Mouse (Mus musculus): Measurements from ENCODE around the gene Rars. TPM values are rescaled to one million over a fixed set of nuclear protein-coding genes. Genes with fewer than 3 reads are reported as not detected.
"Not testable (repeated sequence)": the region's sequence is repeated elsewhere in the genome, so short reads cannot be mapped to it uniquely, and the experiment has no call there.

Gene Rars
- polyA plus RNA-seq, 1 experiment from 2014 or later = 73.1 TPM

- DNase-seq; H3K9ac ChIP-seq (replicated peaks; ENCODE audit: low read length); H3K27me3 ChIP-seq (ENCODE audit: control insufficient read depth, insufficient read depth, low read length); ATAC-seq (ENCODE audit: low FRiP score, low TSS enrichment); H3K4me3 ChIP-seq (replicated peaks; ENCODE audit: low read depth, low read length); H3K4me2 ChIP-seq (ENCODE audit: low read length); H3K4me1 ChIP-seq (ENCODE audit: control insufficient read depth, insufficient read depth, low read length); H3K9me3 ChIP-seq (ENCODE audit: control insufficient read depth, low read length); H3K27ac ChIP-seq (replicated peaks; ENCODE audit: low read depth, low read length): not testable (repeated sequence)
- peaks cover 11% of the 10 kb centered on the region; the same call in 1 of the 2 replicates for H3K36me3 ChIP-seq (ENCODE audit: control insufficient read depth, insufficient read depth, low read length)
- 85% methylated on average over 4 of the region's 4 CpGs for WGBS
Measured at GRCm38 (mm10) chr11:35842560-35842959, 8.3 kb upstream of the Rars start.

- Histone ChIP-seq H3K9me3 (ENCODE audit: control insufficient read depth, low read length) (no peaks in the 10 kb centered on the region), H3K36me3 (ENCODE audit: control insufficient read depth, insufficient read depth, low read length) (peaks cover 11% of the 10 kb centered on the region; the same call in 1 of the 2 replicates), H3K27me3 (ENCODE audit: control insufficient read depth, insufficient read depth, low read length) (no peaks in the 10 kb centered on the region), H3K4me3 (replicated peaks; ENCODE audit: low read depth, low read length) (no peak overlapping the region), H3K4me2 (ENCODE audit: low read length) (no peak overlapping the region), H3K4me1 (ENCODE audit: control insufficient read depth, insufficient read depth, low read length) (0 out of 2 replicates have a peak, but pooled peaks cover 4% of the 10 kb centered on the region), H3K9ac (replicated peaks; ENCODE audit: low read length) (no peak overlapping the region), H3K27ac (replicated peaks; ENCODE audit: low read depth, low read length) (no peak overlapping the region)
- 85% methylated on average over 21 of the region's 21 CpGs for WGBS
- ATAC-seq (ENCODE audit: low FRiP score, low TSS enrichment) = no peak
- DNase-seq = no peak
Measured at GRCm38 (mm10) chr11:35841738-35842325, 7.5 kb upstream of the Rars start.

DNA sequence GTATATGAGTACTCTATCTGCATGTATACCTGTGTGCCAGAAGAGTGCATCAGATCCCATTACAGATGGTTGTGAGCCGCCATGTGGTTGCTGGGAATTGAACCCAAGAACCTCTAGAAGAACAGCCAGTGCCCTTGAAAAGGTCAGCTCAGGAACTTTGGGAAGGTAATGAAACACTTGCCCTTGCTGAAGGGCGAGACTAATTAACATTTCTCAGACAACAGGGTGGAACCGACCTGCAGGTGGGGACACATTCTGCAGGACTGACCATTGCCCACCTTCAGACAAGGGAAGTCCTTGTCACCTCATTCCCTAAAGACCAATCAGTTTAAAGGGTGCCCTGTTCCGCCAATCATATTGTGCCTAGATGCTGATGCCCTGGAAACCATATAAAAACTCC lies 6.5 kb upstream of the Rars start:
- not testable (repeated sequence) for H3K36me3 ChIP-seq (ENCODE audit: control insufficient read depth, insufficient read depth, low read length); DNase-seq; H3K27me3 ChIP-seq (ENCODE audit: control insufficient read depth, insufficient read depth, low read length); H3K4me1 ChIP-seq (ENCODE audit: control insufficient read depth, insufficient read depth, low read length); H3K4me3 ChIP-seq (replicated peaks; ENCODE audit: low read depth, low read length); H3K9me3 ChIP-seq (ENCODE audit: control insufficient read depth, low read length); H3K9ac ChIP-seq (replicated peaks; ENCODE audit: low read length); H3K27ac ChIP-seq (replicated peaks; ENCODE audit: low read depth, low read length); ATAC-seq (ENCODE audit: low FRiP score, low TSS enrichment); H3K4me2 ChIP-seq (ENCODE audit: low read length)
- WGBS = 96% methylated on average over 4 of the region's 4 CpGs

DNA sequence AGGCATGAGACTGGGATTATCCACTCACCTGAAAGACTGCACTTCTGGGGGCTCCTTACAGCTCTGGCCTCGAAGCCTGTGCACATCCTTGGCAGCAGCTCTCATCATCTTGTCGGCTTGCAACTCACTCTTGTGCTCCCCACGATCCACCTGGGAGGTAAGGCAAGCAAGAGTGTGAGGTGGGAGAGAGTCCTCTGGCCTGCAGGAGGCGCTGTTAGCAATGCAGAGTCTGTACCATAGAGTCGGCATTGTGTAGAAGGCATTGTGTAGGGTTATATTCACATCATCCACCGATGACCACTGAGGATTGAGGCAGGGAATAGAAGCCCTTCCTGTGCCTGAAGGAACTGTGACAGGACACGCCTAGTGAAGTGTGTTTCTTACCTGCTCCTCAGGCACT lies 6.0 kb upstream of the Rars start:
- Histone ChIP-seq H3K4me1 (ENCODE audit: control insufficient read depth, insufficient read depth, low read length) (0 out of 2 replicates have a peak, but pooled peaks cover 4% of the 10 kb centered on the region), H3K4me2 (ENCODE audit: low read length) (no peak overlapping the region), H3K27me3 (ENCODE audit: control insufficient read depth, insufficient read depth, low read length) (no peaks in the 10 kb centered on the region), H3K4me3 (replicated peaks; ENCODE audit: low read depth, low read length) (no peak overlapping the region), H3K9me3 (ENCODE audit: control insufficient read depth, low read length) (no peaks in the 10 kb centered on the region), H3K9ac (replicated peaks; ENCODE audit: low read length) (no peak overlapping the region), H3K27ac (replicated peaks; ENCODE audit: low read depth, low read length) (peak overlapping the region; percentile 52; the same call in 1 of the 2 replicates), H3K36me3 (ENCODE audit: control insufficient read depth, insufficient read depth, low read length) (peaks cover 8% of the 10 kb centered on the region; the same call in 1 of the 2 replicates)
- DNase-seq (no peak), ATAC-seq (ENCODE audit: low FRiP score, low TSS enrichment) (no peak)
- WGBS = 82% methylated on average over 7 of the region's 7 CpGs

DNA sequence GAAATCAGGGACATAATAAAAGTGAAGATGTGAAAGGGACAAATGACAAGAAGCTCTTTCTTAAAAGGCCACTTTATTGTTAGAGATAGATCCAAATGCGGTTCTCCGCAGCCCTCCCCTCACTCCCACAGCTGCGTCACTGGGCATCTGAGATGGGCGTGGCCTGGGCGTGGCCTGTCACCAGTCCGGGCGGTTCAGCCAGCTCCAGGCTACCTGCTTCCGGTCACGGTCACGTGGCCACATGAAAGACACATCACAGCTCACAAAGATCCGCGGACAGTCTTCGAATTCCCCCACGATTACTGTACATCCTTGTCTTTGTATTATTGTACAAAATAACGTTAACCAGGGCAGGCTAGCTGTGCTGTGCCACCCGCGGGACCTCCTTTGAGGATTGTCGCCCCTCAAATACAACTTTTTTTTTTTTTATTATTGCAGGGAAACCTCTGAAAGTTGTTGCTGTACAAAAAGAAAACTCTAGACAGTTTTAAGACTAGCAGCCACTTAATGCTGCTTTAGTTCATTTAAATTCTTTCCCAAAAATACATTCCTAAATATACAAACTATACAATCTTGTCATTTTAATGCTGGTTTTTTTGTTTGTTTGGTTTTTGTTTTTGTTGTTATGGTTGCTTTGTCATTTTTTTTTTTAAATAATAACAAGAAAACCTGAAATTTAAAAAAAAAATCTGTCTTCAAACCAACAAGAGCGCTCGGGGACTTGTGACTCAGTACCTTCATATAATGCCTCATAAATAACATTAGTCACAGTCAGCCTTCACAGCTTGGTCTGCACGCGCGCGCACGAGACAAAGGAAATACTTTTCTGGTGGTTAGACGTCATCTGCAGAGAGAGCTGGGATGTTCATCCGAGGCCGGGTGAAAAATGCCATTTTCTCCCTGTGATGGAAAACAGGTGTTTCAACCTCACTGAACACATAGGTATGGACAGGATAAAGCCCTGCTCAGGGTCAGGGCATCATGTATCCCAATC lies 4.3 kb upstream of the Rars start:
- H3K4me1 ChIP-seq (ENCODE audit: control insufficient read depth, insufficient read depth, low read length) = peaks cover 6% of the 10 kb centered on the region
- ATAC-seq (ENCODE audit: low FRiP score, low TSS enrichment) (peak; percentile 81), DNase-seq (peak; percentile 88)
- whole genome bisulfite sequencing = 14% methylated on average over 28 of the region's 28 CpGs
- H3K36me3 ChIP-seq (ENCODE audit: control insufficient read depth, insufficient read depth, low read length) = peaks cover 8% of the 10 kb centered on the region; the same call in 1 of the 2 replicates
- H3K4me2 ChIP-seq (ENCODE audit: low read length) = peak overlapping the region; percentile 53
- no peaks in the 10 kb centered on the region for H3K27me3 ChIP-seq (ENCODE audit: control insufficient read depth, insufficient read depth, low read length)
- H3K9ac ChIP-seq (replicated peaks; ENCODE audit: low read length) = peak overlapping the region; percentile 27; the same call in 1 of the 2 replicates
- H3K27ac ChIP-seq (replicated peaks; ENCODE audit: low read depth, low read length) = peak overlapping the region; percentile 37; the same call in 1 of the 2 replicates
- no peaks in the 10 kb centered on the region for H3K9me3 ChIP-seq (ENCODE audit: control insufficient read depth, low read length)
- peak overlapping the region; percentile 20 for H3K4me3 ChIP-seq (replicated peaks; ENCODE audit: low read depth, low read length)

DNA sequence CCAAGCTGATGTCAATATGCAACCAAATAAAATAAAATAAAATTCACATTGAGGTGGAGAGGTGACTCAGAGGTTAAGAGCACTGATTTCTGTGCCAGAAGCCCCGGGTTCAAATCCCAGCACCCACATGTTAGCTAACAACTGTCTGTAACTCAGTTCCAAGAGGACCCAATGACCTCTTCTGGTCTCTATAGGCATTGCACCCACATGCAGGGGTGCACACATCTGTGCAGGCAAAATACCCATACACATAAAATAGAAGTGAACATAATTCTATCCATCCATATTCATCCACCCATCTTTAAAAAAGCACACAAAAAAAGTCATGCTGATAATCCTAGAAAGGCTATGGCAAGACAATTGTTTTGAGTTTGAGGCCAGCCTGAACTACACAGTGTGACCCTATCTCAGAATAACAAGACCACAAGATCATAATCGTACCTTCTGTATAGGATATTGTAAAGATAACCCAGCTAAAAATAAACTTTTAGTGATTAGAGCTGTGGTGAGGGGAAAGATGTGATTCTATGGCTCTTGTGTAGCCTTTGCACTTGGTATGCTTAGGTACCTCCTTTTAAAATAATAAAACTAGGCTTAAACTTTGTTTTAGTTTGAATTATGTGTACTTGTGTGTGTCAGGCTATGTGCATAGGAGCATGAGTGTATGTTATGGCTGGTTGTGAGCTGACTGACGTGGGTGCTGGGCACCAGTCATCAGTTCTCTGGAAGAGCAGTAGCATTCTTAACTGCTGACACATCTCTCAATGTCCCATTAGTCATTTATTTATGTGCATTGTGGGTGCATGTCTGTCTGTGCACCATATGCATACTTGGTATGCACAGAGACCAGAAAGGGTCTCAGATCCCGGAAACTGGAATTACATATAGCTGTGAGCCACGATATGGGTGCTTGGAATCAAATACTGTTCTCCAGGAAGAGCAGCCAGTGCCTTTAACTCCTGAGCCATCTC lies 3.1 kb upstream of the Rars start:
- H3K9me3 ChIP-seq (ENCODE audit: control insufficient read depth, low read length) = no peaks in the 10 kb centered on the region
- H3K36me3 ChIP-seq (ENCODE audit: control insufficient read depth, insufficient read depth, low read length) = peaks cover 11% of the 10 kb centered on the region
- H3K4me1 ChIP-seq (ENCODE audit: control insufficient read depth, insufficient read depth, low read length) = peaks cover 9% of the 10 kb centered on the region
- 0 out of 2 replicates have a peak overlapping the region, but pooled peaks have one; percentile 61 for H3K27ac ChIP-seq (replicated peaks; ENCODE audit: low read depth, low read length)
- H3K27me3 ChIP-seq (ENCODE audit: control insufficient read depth, insufficient read depth, low read length) = no peaks in the 10 kb centered on the region
- H3K4me3 ChIP-seq (replicated peaks; ENCODE audit: low read depth, low read length) = 0 out of 2 replicates have a peak overlapping the region, but pooled peaks have one; percentile 20
- no peak for ATAC-seq (ENCODE audit: low FRiP score, low TSS enrichment)
- H3K9ac ChIP-seq (replicated peaks; ENCODE audit: low read length) = no peak overlapping the region
- peak overlapping the region; percentile 53 for H3K4me2 ChIP-seq (ENCODE audit: low read length)
- WGBS = 95% methylated on average over 5 of the region's 5 CpGs
- no peak for DNase-seq

- H3K27me3 ChIP-seq (ENCODE audit: control insufficient read depth, insufficient read depth, low read length) = no peaks in the 10 kb centered on the region
- no peak for DNase-seq
- H3K9me3 ChIP-seq (ENCODE audit: control insufficient read depth, low read length) = no peaks in the 10 kb centered on the region
- no peak for ATAC-seq (ENCODE audit: low FRiP score, low TSS enrichment)
- H3K4me2 ChIP-seq (ENCODE audit: low read length) = peak overlapping the region; percentile 88
- H3K9ac ChIP-seq (replicated peaks; ENCODE audit: low read length) = no peak overlapping the region
- H3K36me3 ChIP-seq (ENCODE audit: control insufficient read depth, insufficient read depth, low read length) = peaks cover 41% of the 10 kb centered on the region
- H3K4me3 ChIP-seq (replicated peaks; ENCODE audit: low read depth, low read length) = peak overlapping the region; percentile 91
- peaks cover 6% of the 10 kb centered on the region for H3K4me1 ChIP-seq (ENCODE audit: control insufficient read depth, insufficient read depth, low read length)
- WGBS = 93% methylated on average over 6 of the region's 6 CpGs
- H3K27ac ChIP-seq (replicated peaks; ENCODE audit: low read depth, low read length) = no peak overlapping the region
Measured at GRCm38 (mm10) chr11:35833270-35833669, 1.0 kb downstream of the Rars start.

- Histone ChIP-seq H3K27me3 (ENCODE audit: control insufficient read depth, insufficient read depth, low read length) (no peaks in the 10 kb centered on the region), H3K36me3 (ENCODE audit: control insufficient read depth, insufficient read depth, low read length) (peaks cover 53% of the 10 kb centered on the region), H3K27ac (replicated peaks; ENCODE audit: low read depth, low read length) (no peak overlapping the region), H3K4me1 (ENCODE audit: control insufficient read depth, insufficient read depth, low read length) (peaks cover 6% of the 10 kb centered on the region), H3K9me3 (ENCODE audit: control insufficient read depth, low read length) (no peaks in the 10 kb centered on the region), H3K9ac (replicated peaks; ENCODE audit: low read length) (no peak overlapping the region), H3K4me2 (ENCODE audit: low read length) (no peak overlapping the region), H3K4me3 (replicated peaks; ENCODE audit: low read depth, low read length) (no peak overlapping the region)
- 88% methylated on average over 4 of the region's 4 CpGs for WGBS
- ATAC-seq (ENCODE audit: low FRiP score, low TSS enrichment) (no peak), DNase-seq (no peak)
Measured at GRCm38 (mm10) chr11:35832139-35832538, 2.2 kb downstream of the Rars start.
